Mouse (Mus musculus) thymus, adult 2 months (tissue): ENCODE results near the gene Vgll4. TPM values are rescaled to one million over a fixed set of nuclear protein-coding genes. Genes with fewer than 3 reads are reported as not detected.

Source experiments
- DNase-seq: peaks from one replicate; pipeline ENCODE4 v3.0.0; 2021
- H3K27ac ChIP-seq: fragments of 200-500 bp; 2 replicates; pipeline ENCODE4 v1.5.1; 2012; ENCODE audit warnings: low read length, control low read depth; ENCODE audit not compliant: control insufficient read depth, insufficient read depth
- H3K27me3 ChIP-seq: fragments of 200-500 bp; 2 replicates; pipeline ENCODE4 v1.6.1; 2012; ENCODE audit warnings: mild to moderate bottlenecking, low read length, moderate library complexity, mixed read lengths; ENCODE audit not compliant: control insufficient read depth, insufficient read depth
- H3K36me3 ChIP-seq: fragments of 200-500 bp; 2 replicates; pipeline ENCODE4 v1.6.1; 2012; ENCODE audit warnings: mild to moderate bottlenecking, low read length, moderate library complexity; ENCODE audit not compliant: control insufficient read depth, insufficient read depth
- H3K4me1 ChIP-seq: fragments of 200-500 bp; replicated peaks from 2 replicates; pipeline ENCODE4 v1.6.1; 2012; ENCODE audit warnings: low read length; ENCODE audit not compliant: control insufficient read depth, insufficient read depth
- H3K4me3 ChIP-seq: fragments of 200-500 bp; 2 replicates; pipeline ENCODE4 v1.5.1; 2012; ENCODE audit warnings: mild to moderate bottlenecking, low read length, control low read depth, moderate library complexity; ENCODE audit not compliant: control insufficient read depth, insufficient read depth
- CTCF ChIP-seq: fragments of 200-500 bp; IDR thresholded peaks from 2 replicates; pipeline ENCODE4 v1.5.1; 2012; ENCODE audit warnings: mild to moderate bottlenecking, control low read depth, low read length, moderate library complexity, borderline replicate concordance; ENCODE audit not compliant: control insufficient read depth, poor library complexity, insufficient read depth; ENCODE audit errors: extremely low read depth
- POLR2A ChIP-seq: fragments of 200-500 bp; IDR thresholded peaks from 2 replicates; pipeline ENCODE4 v1.6.1; 2012; ENCODE audit warnings: mild to moderate bottlenecking, low read length, control low read depth, moderate library complexity; ENCODE audit not compliant: control insufficient read depth, poor library complexity, insufficient read depth; ENCODE audit errors: extremely low read depth
- WGBS: fragments of 180-500 bp; shearing (Covaris S2); methylation state at CpG from one replicate; pipeline ENCODE4 v1.1.7; 2018; 5-methylcytosine and 5-hydroxymethylcytosine counted together
- polyA plus RNA-seq: library from polyadenylated mRNA; depleted of rRNA; stranded (reverse); fragments of >200 nt; gene quantifications from 2 replicates; pipeline ENCODE4 v1.2.3, GENCODE M21; 2012

The Vgll4 gene
- polyA plus RNA-seq, 1 experiment, result 107 TPM

GRCm38 (mm10) chr6:114836433-114836832 lies 133.4 kb downstream of the Vgll4 start:
- H3K36me3 ChIP-seq, result no peaks in the 10 kb centered on the region
- no peaks in the 10 kb centered on the region for H3K27me3 ChIP-seq
- H3K27ac ChIP-seq, result peak overlapping the region; percentile 26; the same call in 1 of the 2 replicates
- H3K4me1 ChIP-seq, result peaks cover 23% of the 10 kb centered on the region
- no peak overlapping the region for H3K4me3 ChIP-seq
- no peak for DNase-seq
- TF ChIP-seq CTCF, result no peak
- no peak for TF ChIP-seq POLR2A
- WGBS, result 98% methylated on average over 3 of the region's 3 CpGs

- DNase-seq, result no peak
- Histone ChIP-seq H3K27me3 (no peaks in the 10 kb centered on the region), H3K4me1 (peaks cover 23% of the 10 kb centered on the region), H3K4me3 (no peak overlapping the region), H3K36me3 (no peaks in the 10 kb centered on the region), H3K27ac (no peak overlapping the region)
- 100% methylated on average over 1 of the region's 1 CpGs for WGBS
- TF ChIP-seq CTCF (no peak), POLR2A (no peak)
These were observed 134.0 kb downstream of the Vgll4 start for GRCm38 (mm10) chr6:114835752-114836151.

GRCm38 (mm10) chr6:114835344-114835743 lies 134.4 kb downstream of the Vgll4 start:
- Histone ChIP-seq H3K27ac (no peak overlapping the region), H3K4me3 (no peak overlapping the region), H3K27me3 (no peaks in the 10 kb centered on the region), H3K4me1 (peaks cover 23% of the 10 kb centered on the region), H3K36me3 (no peaks in the 10 kb centered on the region)
- TF ChIP-seq CTCF, result no peak
- TF ChIP-seq POLR2A, result no peak
- DNase-seq, result no peak
- WGBS, result 95% methylated on average over 7 of the region's 7 CpGs

DNA sequence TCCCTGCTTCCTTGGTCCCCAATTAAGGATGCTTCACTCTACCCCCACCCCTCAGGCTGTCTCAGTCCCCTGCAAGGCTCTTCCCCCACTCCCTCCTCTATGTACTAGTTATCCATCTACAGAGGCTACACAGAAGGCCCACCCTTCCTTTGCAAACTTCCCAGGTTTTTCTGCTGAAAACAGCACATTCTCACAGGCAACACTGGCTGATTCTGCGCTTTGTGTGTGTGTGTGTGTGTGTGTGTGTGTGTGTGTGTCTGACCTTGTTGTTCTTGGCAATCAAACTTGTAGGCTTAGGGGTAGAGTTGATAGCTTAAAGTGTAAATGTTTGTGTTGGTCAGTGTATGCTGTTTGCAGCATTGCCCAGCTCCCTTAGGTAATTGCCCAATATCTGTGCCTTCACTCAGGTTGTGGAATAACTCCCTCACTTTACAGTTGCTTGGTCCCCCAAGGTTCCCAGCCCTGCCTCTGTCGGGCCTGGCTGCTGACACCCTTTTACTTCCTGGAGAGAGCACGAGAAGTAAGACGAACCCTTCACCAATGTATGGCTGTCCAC lies 135.9 kb downstream of the Vgll4 start:
- 83% methylated on average over 4 of the region's 4 CpGs for WGBS
- Histone ChIP-seq H3K4me3 (no peak overlapping the region), H3K4me1 (peaks cover 13% of the 10 kb centered on the region), H3K36me3 (no peaks in the 10 kb centered on the region), H3K27me3 (no peaks in the 10 kb centered on the region), H3K27ac (no peak overlapping the region)
- TF ChIP-seq CTCF (no peak), POLR2A (no peak)
- no peak for DNase-seq

DNA sequence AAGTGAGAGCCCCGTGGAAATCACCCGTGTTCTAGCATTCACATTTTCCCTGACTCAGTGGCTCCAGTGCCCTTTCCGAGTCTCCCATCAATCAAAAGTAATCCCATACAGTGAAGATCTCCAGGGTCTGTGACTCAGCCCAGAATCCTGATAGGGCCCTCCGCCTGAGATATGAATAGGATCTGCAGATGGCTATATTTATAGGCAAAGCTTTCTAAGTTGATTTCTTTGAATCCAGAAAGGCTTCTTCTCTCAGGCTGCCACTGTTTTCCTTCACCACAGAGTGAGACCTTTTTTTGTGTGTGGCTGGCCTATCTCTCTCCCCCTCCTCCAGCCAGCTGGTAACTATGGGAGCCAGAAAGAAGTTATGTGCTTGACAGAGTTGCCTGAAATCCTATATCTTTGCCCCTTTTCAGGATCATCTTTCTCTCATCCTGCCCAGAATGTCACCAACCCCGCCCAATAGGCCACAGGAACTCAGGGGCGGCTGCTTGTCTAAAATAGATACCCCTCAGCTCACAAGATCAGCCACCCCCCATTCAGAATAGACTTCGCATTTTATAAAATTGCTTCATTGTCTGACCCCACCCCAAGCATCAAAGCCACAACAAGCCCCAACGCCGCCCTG lies 136.6 kb downstream of the Vgll4 start:
- peaks cover 12% of the 10 kb centered on the region for H3K4me1 ChIP-seq
- TF ChIP-seq CTCF (no peak), POLR2A (no peak)
- no peaks in the 10 kb centered on the region for H3K27me3 ChIP-seq
- no peak overlapping the region for H3K27ac ChIP-seq
- DNase-seq, result no peak
- 94% methylated on average over 9 of the region's 9 CpGs for WGBS
- H3K36me3 ChIP-seq, result no peaks in the 10 kb centered on the region
- H3K4me3 ChIP-seq, result no peak overlapping the region

DNA sequence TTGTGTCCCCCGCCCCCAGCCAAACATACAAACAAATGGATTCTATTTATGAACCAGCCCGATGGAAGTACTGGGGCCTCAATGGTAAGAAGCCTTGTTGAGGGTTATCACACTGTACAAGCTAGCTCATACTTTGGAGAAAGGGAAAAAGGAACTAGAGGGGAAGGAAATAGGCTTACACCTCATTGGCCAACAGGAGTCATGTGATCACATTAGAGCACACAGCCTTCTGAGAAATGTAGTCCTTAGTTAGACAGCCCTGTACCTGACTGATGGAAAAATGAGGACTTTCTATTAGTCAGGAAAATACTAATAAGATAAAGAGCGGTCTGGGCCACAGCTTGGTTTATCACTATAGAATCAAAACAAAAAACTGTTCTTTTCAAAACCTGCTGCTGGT lies 138.0 kb downstream of the Vgll4 start:
- Histone ChIP-seq H3K4me1 (peaks cover 6% of the 10 kb centered on the region), H3K4me3 (no peak overlapping the region), H3K27me3 (no peaks in the 10 kb centered on the region), H3K36me3 (no peaks in the 10 kb centered on the region), H3K27ac (no peak overlapping the region)
- TF ChIP-seq POLR2A (no peak), CTCF (no peak)
- 68% methylated on average over 3 of the region's 3 CpGs for WGBS
- DNase-seq, result peak; percentile 20

- H3K36me3 ChIP-seq, result no peaks in the 10 kb centered on the region
- TF ChIP-seq POLR2A (no peak), CTCF (no peak)
- H3K4me3 ChIP-seq, result no peak overlapping the region
- H3K4me1 ChIP-seq, result no peaks in the 10 kb centered on the region
- no peak overlapping the region for H3K27ac ChIP-seq
- DNase-seq, result no peak
- WGBS, result 97% methylated on average over 9 of the region's 9 CpGs
- H3K27me3 ChIP-seq, result no peaks in the 10 kb centered on the region
These were observed 139.9 kb downstream of the Vgll4 start for GRCm38 (mm10) chr6:114829660-114830438.
